Mouse (Mus musculus): Measurements from ENCODE around the gene Vps45. TPM values are rescaled to one million over a fixed set of nuclear protein-coding genes. Genes with fewer than 3 reads are reported as not detected.

Vps45 gene
- 33.7 TPM for polyA plus RNA-seq (2017; shearing (Covaris generic))

DNA sequence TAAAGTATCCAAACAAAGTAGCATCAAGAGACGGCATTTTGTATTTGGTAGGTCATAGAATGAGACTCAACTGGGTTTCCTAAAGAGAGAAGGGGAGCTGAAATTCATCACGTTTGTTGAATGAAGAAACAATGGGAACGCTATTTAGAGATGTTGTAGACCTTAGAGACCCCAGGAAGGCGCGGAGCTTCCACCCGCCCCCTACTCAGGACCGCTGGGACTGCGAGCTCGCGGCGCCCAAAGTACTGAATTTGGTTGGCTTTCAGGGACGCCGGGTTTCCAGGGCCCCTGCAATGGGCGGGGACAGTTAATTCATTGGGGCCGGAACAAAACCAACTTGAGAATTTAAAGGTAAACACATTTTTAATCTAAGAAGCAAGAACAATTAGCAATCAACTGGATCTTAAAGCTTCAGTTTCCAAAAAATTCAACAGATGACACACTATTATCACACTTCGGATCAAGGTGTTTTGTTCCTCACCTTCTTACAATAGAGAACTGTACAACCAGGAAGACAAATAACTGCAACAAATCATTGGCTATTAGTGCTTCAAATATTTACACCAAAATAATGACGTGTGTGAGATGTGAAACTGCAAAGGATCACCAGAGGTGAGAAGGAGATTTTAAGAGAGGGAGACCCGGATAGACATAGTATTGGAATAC is at the start of gene Vps45:
TSS of gene Vps45 (minus strand) at position 236 of the 666 bp plus-strand sequence.

DNA sequence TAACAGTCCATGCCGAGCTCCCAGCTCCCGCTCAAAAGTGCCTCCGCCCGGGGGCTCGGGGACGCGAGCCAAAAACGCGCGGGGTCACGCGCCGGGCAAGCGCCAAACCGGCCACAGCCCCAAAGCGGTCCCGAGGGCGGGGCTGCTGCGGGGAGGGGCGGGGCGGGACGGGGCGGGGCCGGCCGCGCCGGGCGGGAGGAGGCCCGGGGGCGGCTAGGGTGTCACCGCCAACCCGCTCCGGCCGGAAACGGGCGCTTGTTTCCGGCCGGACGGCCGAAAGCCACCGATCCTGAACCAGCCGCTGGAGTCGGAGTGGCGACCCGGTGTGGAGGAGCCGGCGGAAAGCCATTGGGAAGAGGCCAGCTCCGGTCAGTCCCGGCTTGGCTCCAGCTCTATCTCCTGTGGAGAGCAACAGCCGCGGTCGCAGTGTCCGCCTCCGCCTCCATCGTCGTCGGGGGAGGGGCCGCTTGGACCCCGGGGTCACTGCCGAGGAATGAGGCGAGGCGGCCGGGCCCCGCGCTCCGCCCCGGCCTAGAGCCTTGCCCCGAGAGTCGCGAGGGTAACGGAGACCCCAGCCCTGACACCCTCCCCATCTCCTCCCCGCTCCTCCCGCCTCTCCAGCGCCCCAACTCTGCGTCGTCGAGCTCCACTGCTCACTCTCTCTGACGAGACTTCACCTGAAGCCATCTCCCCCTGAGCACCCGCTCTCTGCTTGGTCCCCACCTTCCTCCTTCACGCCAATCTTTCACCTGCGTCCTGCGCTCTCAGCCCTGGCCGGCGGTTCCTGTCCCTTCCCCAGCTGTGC is 46.2 kb upstream of the Vps45 start, which contains the start of gene Otud7b:
TSS of gene Otud7b (plus strand) at position 267 of the 805 bp plus-strand sequence.

DNA sequence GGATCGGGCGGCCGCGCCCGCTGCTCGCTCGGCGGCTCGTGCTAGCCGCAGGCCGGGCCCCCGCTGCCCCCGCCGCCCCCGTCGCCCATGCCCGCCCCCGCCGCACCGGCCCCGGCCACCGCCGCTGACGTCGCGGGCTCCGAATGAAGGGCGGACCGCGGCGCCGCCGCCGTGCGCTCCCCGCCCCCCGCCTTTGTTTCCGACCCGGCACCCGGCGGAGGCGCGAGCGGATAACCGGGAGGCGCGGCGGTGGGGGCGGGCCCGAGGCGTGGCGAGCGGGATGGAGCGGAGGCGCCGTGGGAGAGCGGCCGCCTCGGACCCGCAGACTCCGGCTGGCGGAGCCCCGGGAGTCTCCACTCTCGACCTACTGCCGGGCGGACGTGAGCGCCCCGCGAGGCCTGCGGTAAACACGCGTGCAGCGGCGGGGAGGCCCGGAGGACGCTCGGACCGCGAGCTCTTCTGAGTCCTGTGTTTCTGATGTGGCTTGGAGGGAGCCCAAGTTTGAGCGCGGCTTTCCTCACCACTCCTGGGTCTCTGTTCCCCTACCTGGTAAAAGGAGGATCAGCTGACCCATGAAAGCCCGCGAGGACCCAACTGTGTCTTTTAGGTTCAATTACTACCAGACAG is 62.4 kb downstream of the Vps45 start, which contains the start of gene Plekho1:
TSS of gene Plekho1 (minus strand) at position 200 of the 627 bp plus-strand sequence.

Other genes starting within 250 kb of the Vps45 start
- 16.8 TPM for gene Rprd2, start 239.6 kb downstream of the Vps45 start, polyA plus RNA-seq (2017; shearing (Covaris generic))
- gene Prpf3, start 202.6 kb downstream of the Vps45 start, polyA plus RNA-seq (2017; shearing (Covaris generic)): 77.5 TPM
- gene Mrps21, start 186.9 kb downstream of the Vps45 start, polyA plus RNA-seq (2017; shearing (Covaris generic)): 281 TPM
- 8.2 TPM for gene Ciart, start 176.2 kb downstream of the Vps45 start, polyA plus RNA-seq (2017; shearing (Covaris generic))
- 0.67 TPM for gene BC028528, start 166.5 kb downstream of the Vps45 start, polyA plus RNA-seq (2017; shearing (Covaris generic))
- 61.7 TPM for gene Aph1a, start 164.5 kb downstream of the Vps45 start, polyA plus RNA-seq (2017; shearing (Covaris generic))
- gene Car14, start 153.8 kb downstream of the Vps45 start, polyA plus RNA-seq (2017; shearing (Covaris generic)): not detected
- 233 TPM for gene Anp32e, start 129.2 kb downstream of the Vps45 start, polyA plus RNA-seq (2017; shearing (Covaris generic))
- 7.7 TPM for gene Plekho1, start 62.5 kb downstream of the Vps45 start, polyA plus RNA-seq (2017; shearing (Covaris generic))
- 21.2 TPM for gene Otud7b, start 46.1 kb upstream of the Vps45 start, polyA plus RNA-seq (2017; shearing (Covaris generic))
- gene Mtmr11, start 103.5 kb upstream of the Vps45 start, polyA plus RNA-seq (2017; shearing (Covaris generic)): 4.4 TPM
- gene Sf3b4, start 113.9 kb upstream of the Vps45 start, polyA plus RNA-seq (2017; shearing (Covaris generic)): 173 TPM
- gene Sv2a, start 122.7 kb upstream of the Vps45 start, polyA plus RNA-seq (2017; shearing (Covaris generic)): 5.8 TPM
- gene Bola1, start 161.2 kb upstream of the Vps45 start, polyA plus RNA-seq (2017; shearing (Covaris generic)): 36.5 TPM
- gene Hist2h2ab, start 161.4 kb upstream of the Vps45 start, polyA plus RNA-seq (2017; shearing (Covaris generic)): not detected
- 4.9 TPM for gene Hist2h2ac, start 162.4 kb upstream of the Vps45 start, polyA plus RNA-seq (2017; shearing (Covaris generic))
- 4.0 TPM for gene Hist2h2be, start 162.7 kb upstream of the Vps45 start, polyA plus RNA-seq (2017; shearing (Covaris generic))
- not detected for gene Hist2h3c2, start 180.7 kb upstream of the Vps45 start, polyA plus RNA-seq (2017; shearing (Covaris generic))
- gene Hist2h2aa2, start 181.8 kb upstream of the Vps45 start, polyA plus RNA-seq (2017; shearing (Covaris generic)): 24.7 TPM
- not detected for gene Hist2h2aa1, start 187.0 kb upstream of the Vps45 start, polyA plus RNA-seq (2017; shearing (Covaris generic))
- gene Hist2h3c1, start 188.2 kb upstream of the Vps45 start, polyA plus RNA-seq (2017; shearing (Covaris generic)): not detected
- 3.0 TPM for gene Hist2h4, start 204.8 kb upstream of the Vps45 start, polyA plus RNA-seq (2017; shearing (Covaris generic))
- not detected for gene Hist2h3b, start 210.2 kb upstream of the Vps45 start, polyA plus RNA-seq (2017; shearing (Covaris generic))
- gene Hist2h2bb, start 211.3 kb upstream of the Vps45 start, polyA plus RNA-seq (2017; shearing (Covaris generic)): 5.2 TPM
- not detected for gene Fcgr1, start 235.5 kb upstream of the Vps45 start, polyA plus RNA-seq (2017; shearing (Covaris generic))